Mouse (Mus musculus) 416B (cell line): ENCODE results near the gene Gcgr.
A peak's percentile ranks its signal among the peaks of the same experiment; 100 is the strongest.

Experiments
- DNase-seq: peaks from one replicate; pipeline ENCODE4 v3.0.0; 2011; ENCODE audit warnings: low read depth

Gcgr gene

GRCm38 (mm10) chr11:120538485-120538884 lies 8.0 kb downstream of the Gcgr start:
- no peak for DNase-seq

GRCm38 (mm10) chr11:120538955-120539284 lies 8.4 kb downstream of the Gcgr start:
- DNase-seq, result no peak

- peak; percentile 37 for DNase-seq
These were observed 9.0 kb downstream of the Gcgr start for GRCm38 (mm10) chr11:120539285-120540014.

GRCm38 (mm10) chr11:120541907-120542306 lies 11.4 kb downstream of the Gcgr start:
- peak; percentile 47 for DNase-seq

GRCm38 (mm10) chr11:120542376-120542775 lies 11.9 kb downstream of the Gcgr start:
- DNase-seq, result no peak

GRCm38 (mm10) chr11:120545964-120546363 lies 15.5 kb downstream of the Gcgr start:
- no peak for DNase-seq

GRCm38 (mm10) chr11:120547469-120547868 lies 17.0 kb downstream of the Gcgr start:
- DNase-seq, result peak; percentile 70

GRCm38 (mm10) chr11:120548214-120548613 lies 17.7 kb downstream of the Gcgr start:
- DNase-seq, result no peak

GRCm38 (mm10) chr11:120548786-120549167 lies 18.3 kb downstream of the Gcgr start:
- DNase-seq, result no peak

GRCm38 (mm10) chr11:120549168-120549945 lies 18.9 kb downstream of the Gcgr start, which contains the start of gene Mcrip1:
Mcrip1 (minus strand) TSS chr11:120549727.
- peak; percentile 86 for DNase-seq

- no peak for DNase-seq
These were observed 19.7 kb downstream of the Gcgr start for GRCm38 (mm10) chr11:120549986-120550809.

- DNase-seq, result no peak
These were observed 20.4 kb downstream of the Gcgr start, which contains the start of gene Ppp1r27 for GRCm38 (mm10) chr11:120550810-120551440. Ppp1r27 (minus strand) TSS chr11:120551132.

GRCm38 (mm10) chr11:120552736-120553135 lies 22.2 kb downstream of the Gcgr start:
- DNase-seq, result no peak

GRCm38 (mm10) chr11:120554834-120555233 lies 24.3 kb downstream of the Gcgr start:
- peak; percentile 69 for DNase-seq

GRCm38 (mm10) chr11:120555260-120555659 lies 24.8 kb downstream of the Gcgr start:
- no peak for DNase-seq

- peak; percentile 47 for DNase-seq
These were observed 28.3 kb downstream of the Gcgr start for GRCm38 (mm10) chr11:120558843-120559242.

- no peak for DNase-seq
These were observed 30.6 kb downstream of the Gcgr start for GRCm38 (mm10) chr11:120560952-120561728.

- DNase-seq, result no peak
These were observed 32.5 kb downstream of the Gcgr start for GRCm38 (mm10) chr11:120562949-120563348.

GRCm38 (mm10) chr11:120565114-120565513 lies 34.6 kb downstream of the Gcgr start:
- DNase-seq, result no peak

- no peak for DNase-seq
These were observed 37.8 kb downstream of the Gcgr start for GRCm38 (mm10) chr11:120568324-120568723.

GRCm38 (mm10) chr11:120571122-120571521 lies 40.6 kb downstream of the Gcgr start:
- DNase-seq, result peak; percentile 75
